Mouse (Mus musculus): ENCODE measurements around the gene Grb2. TPM values are rescaled to one million over a fixed set of nuclear protein-coding genes. Genes with fewer than 3 reads are reported as not detected.

The Grb2 gene
- polyA plus RNA-seq (2017; shearing (Covaris generic)) = 10.7 TPM

GRCm38 (mm10) chr11:115708209-115708876 lies at the start of gene Grb2:
Gene Grb2, minus strand, starts transcription at chr11:115708597.

DNA sequence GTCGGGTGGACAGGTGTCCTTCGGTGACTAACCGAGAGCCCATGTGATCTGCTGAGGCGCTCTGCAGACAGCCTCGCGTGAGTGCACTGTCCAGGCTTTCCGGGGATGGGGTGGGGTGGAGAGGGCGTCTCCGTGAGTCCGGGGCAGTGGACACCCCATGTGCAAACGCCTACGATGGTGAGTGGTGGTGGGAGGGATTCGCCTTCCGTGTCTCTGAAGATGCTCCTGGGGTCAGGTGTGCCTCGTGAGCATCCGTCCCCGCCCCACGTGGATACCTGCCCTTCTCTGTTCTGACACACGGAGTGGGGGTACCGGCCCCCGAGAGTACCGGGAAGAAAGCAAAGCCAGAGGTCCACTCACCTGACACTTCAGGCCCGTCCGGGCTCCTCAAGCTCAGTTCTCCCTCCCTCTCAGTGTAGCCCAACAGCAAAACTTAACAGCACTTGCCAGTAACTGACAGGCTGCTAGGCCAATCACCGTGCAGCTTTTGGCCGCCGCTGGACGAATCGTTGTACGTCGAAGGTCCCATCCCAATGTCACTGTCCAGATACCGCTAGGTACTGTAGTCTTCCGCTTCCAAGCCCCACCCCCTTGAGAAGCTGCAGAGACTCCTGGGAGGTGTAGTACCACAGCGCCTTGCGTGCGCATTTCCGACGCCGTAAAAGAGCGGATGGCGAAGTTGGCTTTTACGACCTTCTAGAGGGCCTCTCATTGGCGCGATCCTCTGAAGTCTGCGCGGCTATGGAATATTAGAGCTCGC lies 80.5 kb downstream of the Grb2 start, which contains the start of gene Slc25a19:
Slc25a19 (minus strand) TSS at position 591 of the 760 bp plus-strand sequence.

DNA sequence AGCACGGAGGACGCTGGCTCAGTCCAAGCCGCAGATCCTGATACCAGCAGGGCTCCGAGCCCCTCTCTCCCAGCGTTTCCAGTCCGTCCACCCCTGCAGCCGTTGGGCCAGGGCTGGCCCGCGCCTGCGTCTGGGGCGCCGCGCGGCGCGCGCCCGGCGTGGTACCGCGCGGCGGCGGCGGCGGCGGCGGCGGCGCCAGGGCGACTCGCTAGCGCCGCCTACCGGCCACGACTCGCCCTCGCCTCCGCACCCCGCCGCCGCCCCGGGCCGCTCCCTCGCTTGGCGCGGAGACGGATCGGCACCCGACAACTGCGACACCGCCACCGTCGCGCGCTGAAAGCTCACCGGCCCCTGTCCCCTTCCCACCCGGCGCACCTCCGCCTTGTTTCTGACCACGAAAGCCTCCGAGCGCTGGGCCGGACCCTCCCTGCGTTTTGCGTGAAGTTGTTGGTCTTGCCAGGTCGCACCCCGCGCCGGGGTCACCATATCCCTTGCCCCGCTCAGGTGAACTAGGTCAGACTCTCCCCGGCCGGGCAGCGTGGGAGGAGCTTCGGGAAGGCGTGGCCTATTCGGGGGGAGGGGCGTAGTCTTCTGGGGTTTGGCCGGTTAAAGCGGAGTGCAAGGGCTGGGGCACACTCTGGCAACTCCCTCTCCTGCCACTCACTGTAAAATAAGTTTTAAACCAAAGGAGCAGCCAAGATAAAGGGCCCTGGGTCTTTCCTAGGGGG lies 95.8 kb downstream of the Grb2 start, which contains the start of gene Mif4gd:
Mif4gd (minus strand) TSS at position 560 of the 728 bp plus-strand sequence.

GRCm38 (mm10) chr11:115603476-115604303 lies 104.7 kb downstream of the Grb2 start, which contains the start of the genes Mrps7 and Gga3:
Gene Mrps7, plus strand, starts transcription at chr11:115603925.
Gene Gga3, minus strand, starts transcription at chr11:115604051.

Other genes starting within 250 kb of the Grb2 start
- gene Slc16a5, start 246.1 kb downstream of the Grb2 start, polyA plus RNA-seq (2017; shearing (Covaris generic)) = 23.6 TPM
- gene Armc7, start 232.9 kb downstream of the Grb2 start, polyA plus RNA-seq (2017; shearing (Covaris generic)) = 115 TPM
- 388 TPM for gene Nt5c, start 216.7 kb downstream of the Grb2 start, polyA plus RNA-seq (2017; shearing (Covaris generic))
- gene Jpt1, start 194.2 kb downstream of the Grb2 start, polyA plus RNA-seq (2017; shearing (Covaris generic)) = 645 TPM
- gene Sumo2, start 172.3 kb downstream of the Grb2 start, polyA plus RNA-seq (2017; shearing (Covaris generic)) = 775 TPM
- gene Nup85, start 144.2 kb downstream of the Grb2 start, polyA plus RNA-seq (2017; shearing (Covaris generic)) = 95.7 TPM
- gene Mrps7, start 104.7 kb downstream of the Grb2 start, polyA plus RNA-seq (2017; shearing (Covaris generic)) = 68.3 TPM
- 71.5 TPM for gene Gga3, start 104.5 kb downstream of the Grb2 start, polyA plus RNA-seq (2017; shearing (Covaris generic))
- gene Mif4gd, start 95.6 kb downstream of the Grb2 start, polyA plus RNA-seq (2017; shearing (Covaris generic)) = 198 TPM
- gene Slc25a19, start 80.3 kb downstream of the Grb2 start, polyA plus RNA-seq (2017; shearing (Covaris generic)) = 70.8 TPM
- gene Tmem94, start 56.8 kb upstream of the Grb2 start, polyA plus RNA-seq (2017; shearing (Covaris generic)) = 35.9 TPM
- gene Caskin2, start 105.0 kb upstream of the Grb2 start, polyA plus RNA-seq (2017; shearing (Covaris generic)) = 2.9 TPM
- gene Tsen54, start 106.1 kb upstream of the Grb2 start, polyA plus RNA-seq (2017; shearing (Covaris generic)) = 13.0 TPM
- gene Llgl2, start 115.5 kb upstream of the Grb2 start, polyA plus RNA-seq (2017; shearing (Covaris generic)) = 35.4 TPM
- gene Myo15b, start 149.8 kb upstream of the Grb2 start, polyA plus RNA-seq (2017; shearing (Covaris generic)) = 0.24 TPM
- gene Smim5, start 191.4 kb upstream of the Grb2 start, polyA plus RNA-seq (2017; shearing (Covaris generic)) = 0.38 TPM
- 0.86 TPM for gene Smim6, start 203.4 kb upstream of the Grb2 start, polyA plus RNA-seq (2017; shearing (Covaris generic))
- 48.9 TPM for gene Sap30bp, start 224.7 kb upstream of the Grb2 start, polyA plus RNA-seq (2017; shearing (Covaris generic))
- 23.0 TPM for gene Recql5, start 224.9 kb upstream of the Grb2 start, polyA plus RNA-seq (2017; shearing (Covaris generic))

Measured in CD4-positive, CD25-positive, alpha-beta regulatory T cell, adult 9 weeks (primary cell).